Mouse (Mus musculus) left cerebral cortex, adult 9 months (tissue): ENCODE measurements around the gene Olfr486.
"Not testable (repeated sequence)": the region's sequence is repeated elsewhere in the genome, so short reads cannot be mapped to it uniquely, and the experiment has no call there.

ENCODE experiments used
- DNase-seq, 2 experiments: peaks; one replicate each; pipeline ENCODE4 v3.0.0; 2022; ENCODE audit warnings: low spot score in 2 of 2

Olfr486 gene

GRCm38 (mm10) chr7:108172642-108173041, at the start of gene Olfr486:
Olfr486 (minus strand) TSS chr7:108172742.
- not testable (repeated sequence) for DNase-seq

DNA sequence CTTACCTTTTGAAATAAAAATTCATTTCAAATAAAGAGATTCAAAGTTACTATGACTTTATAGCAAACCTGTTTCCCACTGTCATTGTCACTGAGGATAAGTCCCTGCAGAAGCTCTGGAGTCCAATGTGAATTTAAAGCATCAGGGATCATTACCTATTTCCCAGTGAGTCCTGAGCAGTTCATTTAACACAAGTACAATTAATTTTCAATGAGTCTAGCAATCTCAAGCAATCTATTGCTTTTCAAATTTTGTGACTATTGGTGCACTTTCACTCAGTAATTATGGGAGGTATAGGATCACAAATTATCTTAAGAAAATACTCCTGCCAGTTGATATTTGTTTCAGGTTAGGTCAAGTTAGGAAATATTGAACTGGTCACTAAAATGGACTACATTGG, 42.0 kb upstream of the Olfr486 start, which contains the start of gene Olfr487:
TSS of gene Olfr487 (minus strand) at position 101 of the 400 bp plus-strand sequence.
- not testable (repeated sequence) for DNase-seq

DNA sequence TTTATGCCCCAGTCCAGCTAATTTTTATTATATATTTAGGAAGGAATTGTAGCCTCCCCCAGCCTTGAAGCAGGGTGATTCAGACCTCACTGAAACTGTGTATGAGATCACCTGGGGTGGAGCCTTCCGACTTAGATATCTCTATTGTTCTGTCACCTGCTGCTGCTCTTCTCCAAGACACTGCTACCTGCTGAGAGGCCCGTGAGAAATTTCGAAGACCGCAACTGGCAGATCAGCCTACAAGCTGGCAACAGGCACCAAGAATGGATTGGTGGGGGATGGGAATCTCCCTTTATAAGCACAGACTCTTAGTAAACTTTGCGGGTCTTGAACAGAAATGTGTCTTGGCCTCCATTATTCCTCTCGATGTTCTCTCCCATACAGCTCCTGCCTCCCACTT, 24.4 kb upstream of the Olfr486 start:
- DNase-seq, result no peak

DNA sequence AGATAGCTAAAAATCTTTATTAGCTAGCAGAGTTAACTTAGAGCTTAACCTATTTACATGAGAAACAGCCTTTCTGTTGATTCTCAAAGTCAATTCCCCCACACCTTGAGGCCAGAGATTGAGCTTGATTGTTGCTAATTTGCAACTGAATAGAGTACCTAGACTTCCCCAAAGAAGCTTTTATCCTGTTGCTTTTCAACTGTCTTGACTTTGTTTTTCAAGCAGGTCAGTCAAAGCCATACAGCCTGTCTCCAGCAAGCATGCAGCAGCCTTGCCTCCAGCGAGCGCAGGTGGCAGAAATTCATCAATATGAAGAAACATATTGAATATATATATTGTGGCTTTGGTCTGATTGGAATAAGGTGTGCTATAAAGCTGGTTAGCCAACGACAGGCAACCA, 23.8 kb upstream of the Olfr486 start:
- DNase-seq, result not testable (repeated sequence)

GRCm38 (mm10) chr7:108192714-108193113, 20.2 kb upstream of the Olfr486 start:
- not testable (repeated sequence) for DNase-seq

DNA sequence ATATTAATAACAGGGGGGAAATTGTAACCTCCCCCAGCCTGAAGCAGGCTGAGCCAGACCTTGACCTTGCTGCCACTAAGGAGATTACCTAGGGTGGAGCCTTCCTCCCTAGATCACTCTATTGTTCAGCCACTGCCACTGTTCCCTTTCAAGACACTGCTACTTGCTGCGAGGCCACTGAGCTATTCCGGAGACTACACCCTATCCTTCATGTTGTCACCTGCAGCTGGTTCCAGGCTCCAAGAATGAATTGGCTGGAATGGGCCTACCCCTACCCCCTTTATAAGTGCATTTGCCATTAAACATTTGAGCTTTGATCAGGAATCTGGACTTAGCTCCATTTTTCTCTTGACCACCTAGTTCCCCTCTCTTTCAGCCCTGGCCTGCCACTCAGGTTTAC, 18.7 kb upstream of the Olfr486 start:
- not testable (repeated sequence) for DNase-seq

DNA sequence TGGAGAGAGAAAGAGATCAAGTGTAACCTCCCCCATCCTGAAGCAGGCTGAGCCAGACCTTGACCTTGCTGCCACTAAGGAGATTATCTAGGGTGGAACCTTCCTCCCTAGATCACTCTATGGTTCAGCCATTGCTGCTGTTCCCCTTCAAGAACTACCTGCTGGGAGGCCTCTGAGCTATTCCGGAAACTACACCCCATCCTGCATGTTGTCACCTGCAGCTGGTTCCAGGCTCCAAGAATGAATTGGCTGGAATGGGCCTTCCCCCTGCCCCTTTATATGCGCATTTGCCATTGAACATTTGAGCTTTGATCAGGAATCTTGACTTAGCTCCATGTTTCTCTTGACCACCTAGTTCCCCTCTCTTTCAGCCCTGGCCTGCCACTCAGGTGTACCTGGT, 12.7 kb upstream of the Olfr486 start:
- not testable (repeated sequence) for DNase-seq

GRCm38 (mm10) chr7:108184401-108184800, 11.9 kb upstream of the Olfr486 start:
- DNase-seq, result not testable (repeated sequence)

GRCm38 (mm10) chr7:108159771-108160170, 12.8 kb downstream of the Olfr486 start, which contains the start of gene Olfr485:
Olfr485 (minus strand) TSS chr7:108159871.
- no peak for DNase-seq

DNA sequence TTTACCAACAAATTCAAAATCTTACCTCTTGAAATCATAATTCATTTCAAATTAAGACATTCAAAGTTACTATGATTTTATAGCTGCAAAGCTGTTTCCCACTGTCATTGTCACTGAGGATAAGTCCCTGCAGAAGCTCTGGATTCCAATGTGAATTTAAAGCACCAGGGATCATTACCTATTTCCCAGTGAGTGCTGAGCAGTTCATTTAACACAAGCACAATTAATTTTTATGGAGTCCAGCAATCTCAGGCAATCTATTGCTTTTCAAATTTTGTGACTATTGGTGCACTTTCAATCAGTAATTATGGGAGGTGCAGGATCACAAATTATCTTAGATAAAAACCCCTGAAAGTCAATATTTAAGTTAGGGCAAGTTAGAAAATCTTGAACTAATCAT, 45.2 kb downstream of the Olfr486 start, which contains the start of gene Olfr484:
TSS of gene Olfr484 (minus strand) at position 101 of the 400 bp plus-strand sequence.
- DNase-seq, result no peak
